Mouse (Mus musculus) heart, adult 18-20 months (tissue): ENCODE measurements around the gene Abcc3. TPM values are rescaled to one million over a fixed set of nuclear protein-coding genes. Genes with fewer than 3 reads are reported as not detected.

Source experiments
- DNase-seq, 2 experiments: peaks; one replicate each; pipeline ENCODE4 v3.0.0; 2021 to 2022; ENCODE audit warnings: mixed read lengths in 1 of 2
- total RNA-seq, 2 experiments: library from RNA; stranded (reverse); gene quantifications; 2 replicates each; pipeline ENCODE4 v1.2.3; 2021

The Abcc3 gene
- total RNA-seq, 2 experiments from 2014 or later, result 1.7 to 1.8 TPM

- no peak for DNase-seq
Observed at GRCm38 (mm10) chr11:94351094-94351493, 41.7 kb downstream of the Abcc3 start.

DNA sequence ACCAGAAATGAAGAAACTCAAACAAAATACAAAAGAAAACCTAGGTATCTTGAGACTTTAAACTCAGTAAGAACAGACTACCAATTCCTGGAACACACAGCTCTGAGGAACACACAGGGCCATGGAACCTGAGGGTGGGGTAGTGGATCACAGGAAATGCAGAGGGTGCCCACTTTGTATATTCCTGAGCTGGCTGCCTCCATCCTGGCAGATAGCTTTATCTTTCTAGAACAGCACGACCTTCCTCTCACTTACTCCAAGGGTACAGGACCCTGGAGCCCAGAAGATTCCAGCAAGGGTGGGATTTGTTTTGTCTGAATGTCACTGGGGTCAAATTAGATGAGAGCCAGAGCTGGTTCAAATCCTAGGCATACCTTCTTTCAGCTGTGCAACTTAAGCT is 42.5 kb downstream of the Abcc3 start:
- DNase-seq, result no peak

DNA sequence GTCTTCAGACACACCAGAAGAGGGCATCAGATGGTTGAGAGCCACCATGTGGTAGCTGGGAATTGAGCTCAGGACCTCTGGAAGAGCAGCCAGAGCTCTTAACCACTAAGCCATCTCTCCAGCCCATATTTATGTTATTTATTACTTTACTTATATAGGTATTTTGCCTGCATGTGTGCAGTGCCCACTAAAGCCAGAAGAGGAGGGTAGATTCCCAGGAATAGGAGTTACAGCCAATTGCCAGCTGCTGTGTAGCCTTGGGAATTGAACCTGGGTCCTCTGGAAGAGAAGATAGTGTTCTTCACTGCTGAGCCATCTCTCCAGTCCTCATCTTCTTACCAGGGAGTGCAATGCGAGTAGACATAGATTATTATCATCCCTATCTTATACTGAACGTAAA is 43.0 kb downstream of the Abcc3 start:
- DNase-seq, result no peak

GRCm38 (mm10) chr11:94347063-94347575 is 45.7 kb downstream of the Abcc3 start:
- no peak for DNase-seq

DNA sequence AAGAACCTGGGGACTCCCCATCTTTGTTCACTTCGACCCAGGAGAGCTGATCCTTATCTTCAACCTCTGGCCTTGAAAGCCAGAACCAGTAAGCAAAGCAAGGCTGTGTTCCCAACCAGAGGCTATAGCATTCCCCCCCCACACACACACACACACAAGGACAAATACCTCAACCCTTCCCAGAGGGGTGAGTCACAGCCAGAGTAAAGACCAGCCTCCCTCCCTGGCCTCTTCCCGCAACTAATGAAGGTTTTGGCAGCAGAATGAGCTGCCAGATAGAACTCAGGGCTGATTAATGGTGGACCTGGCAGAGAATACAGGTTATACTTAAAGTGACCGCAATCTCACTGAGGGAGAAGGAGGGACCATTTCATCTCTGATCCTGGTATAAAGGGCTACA is 46.2 kb downstream of the Abcc3 start:
- peak in 1 of 2 experiments; percentile 30 for DNase-seq

DNA sequence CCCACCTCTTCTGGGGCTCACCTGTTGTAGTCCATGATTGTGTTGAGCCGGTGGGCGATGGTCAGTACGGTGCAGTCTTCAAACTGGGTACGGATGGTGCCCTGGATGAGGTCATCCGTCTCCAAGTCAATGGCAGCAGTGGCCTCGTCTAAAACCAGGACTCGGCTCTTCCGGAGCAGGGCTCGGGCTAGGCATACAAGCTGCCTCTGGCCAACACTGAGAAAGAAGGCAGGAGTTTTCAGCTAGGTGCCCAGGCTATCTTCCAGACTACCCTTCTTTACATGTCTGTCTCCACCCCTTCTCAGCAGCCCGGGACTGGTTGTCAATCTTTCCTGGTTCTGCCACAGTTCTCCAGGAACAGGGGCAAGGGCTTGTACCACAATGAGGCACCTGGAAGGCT is 46.9 kb downstream of the Abcc3 start:
- no peak for DNase-seq

DNA sequence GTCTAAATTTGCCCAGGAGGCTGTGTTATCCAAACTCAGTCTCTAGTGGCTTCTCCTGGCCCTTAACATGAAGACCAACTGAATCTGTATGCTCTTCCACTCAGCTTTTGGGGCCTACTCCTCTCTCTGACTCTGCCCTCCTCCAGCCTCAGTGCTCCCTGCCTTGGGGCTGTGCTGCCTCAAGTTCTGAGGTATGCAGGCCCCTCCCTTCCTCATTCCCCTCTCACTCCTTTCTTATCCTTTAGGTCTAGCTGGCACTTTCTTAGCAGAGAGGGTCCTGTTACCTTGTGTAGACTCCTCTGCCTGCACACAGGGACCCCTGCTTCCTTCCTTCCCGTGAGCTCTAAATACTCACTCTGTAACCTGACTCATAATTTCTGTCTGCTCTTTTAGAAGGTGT is 48.3 kb downstream of the Abcc3 start:
- DNase-seq, result no peak

DNA sequence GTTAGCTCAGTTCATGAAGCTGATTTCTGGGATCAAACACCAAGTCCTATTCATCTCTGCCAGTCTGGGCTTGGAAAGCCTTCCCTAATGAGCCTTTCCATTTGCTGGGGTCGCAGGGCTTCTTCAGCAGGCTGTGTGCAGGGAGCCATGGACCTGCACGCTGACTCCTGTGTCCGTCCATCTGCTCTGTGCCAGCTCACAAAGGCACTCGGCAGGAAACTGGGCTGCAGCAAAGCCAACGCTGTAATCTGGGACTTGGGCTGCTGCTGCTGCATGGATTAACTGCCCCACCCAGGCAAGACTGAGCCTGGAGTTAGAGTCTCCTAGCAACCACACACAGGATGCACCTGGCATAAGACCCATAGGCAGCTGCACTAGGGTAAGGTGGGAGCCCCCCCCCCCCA is 48.8 kb downstream of the Abcc3 start:
- no peak for DNase-seq

DNA sequence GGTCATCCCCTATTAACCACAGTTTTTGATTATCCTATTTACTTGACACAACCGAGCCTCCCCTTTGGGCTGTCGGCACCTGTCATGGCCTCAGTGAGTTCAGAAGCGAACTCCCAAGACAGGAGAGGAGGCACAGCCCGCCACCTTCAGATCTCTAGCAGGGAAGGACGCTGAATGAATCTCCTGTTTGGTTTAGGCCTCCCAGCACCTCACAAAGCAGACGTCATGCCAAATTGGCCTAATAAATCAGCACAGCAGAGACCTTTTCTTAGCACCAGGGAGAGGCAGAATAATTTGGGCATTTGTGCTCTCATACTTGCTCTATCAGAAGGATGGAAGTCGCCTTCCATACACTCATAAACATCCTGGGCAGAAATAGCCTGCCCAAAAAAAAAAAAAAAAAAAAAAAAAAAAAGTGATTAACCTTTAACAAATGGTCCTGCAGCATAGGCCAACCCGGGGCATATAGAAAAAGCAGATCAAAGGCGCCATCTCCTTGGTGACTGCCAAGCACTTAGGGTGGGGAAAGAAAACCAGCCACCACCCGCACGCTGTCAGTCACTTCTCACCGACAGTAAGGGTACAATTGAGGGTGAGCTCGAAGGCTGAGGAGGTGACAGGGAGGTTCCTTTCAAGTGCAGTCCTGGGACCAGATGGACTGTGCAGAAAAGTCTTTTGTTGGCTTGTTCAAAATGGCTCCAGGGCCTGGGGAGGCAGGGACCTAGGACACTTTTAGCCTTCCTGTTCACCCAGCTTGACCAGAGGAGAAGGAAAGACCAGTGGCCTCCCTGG is 50.5 kb downstream of the Abcc3 start:
- no peak for DNase-seq

DNA sequence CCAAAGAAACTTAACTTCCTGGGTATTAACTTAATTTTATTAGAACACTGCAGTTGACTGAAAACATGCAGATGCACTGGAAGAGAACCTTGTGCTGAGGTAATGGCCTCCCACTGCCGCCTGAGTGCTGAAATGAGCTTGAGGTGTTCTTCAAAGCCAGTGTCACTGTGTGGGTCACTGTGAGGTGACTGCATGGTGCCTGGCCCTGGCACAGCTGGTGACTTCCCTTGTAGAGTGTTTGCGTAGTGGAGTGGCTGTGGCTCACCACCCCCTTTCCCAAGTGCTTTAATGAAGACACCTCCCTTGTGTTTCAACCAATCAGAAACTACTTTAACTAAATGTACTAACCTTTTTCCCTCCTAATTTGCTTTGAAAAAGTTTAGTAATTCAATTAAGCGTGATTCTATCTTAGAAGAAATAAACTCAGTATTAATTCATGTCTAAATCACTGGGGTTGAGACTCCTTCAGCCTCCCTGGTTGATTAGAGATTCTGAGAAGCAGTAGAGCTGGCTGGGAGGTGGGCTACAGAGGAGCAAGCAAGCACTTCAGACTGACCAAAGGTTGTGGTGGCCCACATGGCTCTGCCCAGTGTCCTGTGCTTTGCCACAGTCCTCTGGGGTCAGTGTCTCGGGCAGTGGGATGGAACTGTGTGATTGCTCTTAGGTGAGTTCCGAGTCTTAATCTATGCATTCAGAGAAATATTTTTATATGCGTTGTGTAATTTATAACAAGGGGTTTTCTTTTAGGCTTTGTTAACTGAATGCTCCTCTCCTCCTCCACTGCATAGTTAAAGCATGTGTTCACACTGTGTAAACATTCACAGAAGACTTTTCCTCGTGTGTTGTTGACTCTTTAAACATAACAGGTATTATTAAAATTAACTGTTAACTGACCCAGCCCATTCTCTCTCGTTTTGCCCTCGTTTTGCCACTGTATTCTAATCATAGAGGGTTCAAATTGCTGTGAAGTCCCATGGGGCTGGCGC is 51.6 kb downstream of the Abcc3 start:
- no peak for DNase-seq

DNA sequence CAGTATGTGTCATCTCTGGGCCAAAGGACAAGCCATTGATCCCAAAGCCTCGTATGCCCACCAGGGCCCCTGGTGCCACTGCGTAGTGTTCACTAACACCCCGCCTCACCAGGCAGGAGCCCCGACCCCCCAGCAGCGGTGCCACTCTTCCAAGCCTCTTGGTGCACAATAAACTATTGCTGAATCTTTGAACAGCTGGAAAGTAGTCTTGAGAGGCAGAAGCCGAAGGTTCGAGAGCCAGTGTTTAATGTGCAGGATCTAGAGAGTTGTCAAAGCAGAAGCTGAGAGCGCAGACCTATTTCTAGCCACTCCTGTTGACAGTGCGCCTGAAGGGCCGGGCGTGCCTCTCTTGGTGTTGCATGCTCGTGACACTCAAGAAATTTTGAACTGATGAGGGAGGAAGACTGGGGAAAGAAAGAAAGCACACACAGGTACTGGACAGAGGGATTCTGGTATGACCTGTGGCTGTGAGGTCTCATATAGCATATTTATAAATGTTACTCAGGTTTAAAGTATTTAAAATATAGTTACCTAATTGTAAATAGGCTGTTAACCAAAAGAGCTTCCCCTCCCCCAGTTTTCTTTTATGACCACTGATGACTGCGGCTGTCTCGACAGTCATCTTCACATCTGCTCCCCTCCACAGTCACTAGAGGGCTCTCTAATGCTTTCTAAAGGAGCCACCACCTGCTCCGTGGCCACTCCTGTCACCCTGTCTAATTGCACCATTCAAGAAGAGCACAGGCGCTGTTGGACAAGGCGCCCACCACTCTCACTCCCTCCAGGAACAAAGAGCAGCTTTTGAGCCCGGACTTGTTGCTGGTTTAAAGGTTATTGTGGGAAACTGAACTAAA is 52.8 kb downstream of the Abcc3 start:
- peak; percentile 42 to 56 for DNase-seq

DNA sequence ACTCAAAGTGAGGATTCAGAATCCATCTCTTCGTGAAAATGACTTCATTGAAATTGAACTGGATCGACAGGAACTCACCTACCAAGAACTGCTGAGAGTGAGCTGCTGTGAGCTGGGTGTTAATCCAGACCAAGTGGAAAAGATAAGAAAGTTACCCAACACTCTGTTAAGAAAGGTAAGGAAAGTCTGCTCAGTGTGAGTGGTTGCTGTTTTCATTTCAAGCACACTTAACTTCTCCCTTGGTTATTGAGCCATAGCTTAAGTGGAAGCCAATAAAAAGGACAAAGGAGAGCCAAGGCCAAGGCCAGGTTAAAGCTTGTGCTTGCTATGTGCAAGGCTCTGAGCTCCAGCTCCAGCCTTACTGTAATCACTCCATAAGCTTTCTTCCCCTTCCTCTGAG is 54.5 kb downstream of the Abcc3 start:
- no peak for DNase-seq

GRCm38 (mm10) chr11:94336551-94336950 is 56.2 kb downstream of the Abcc3 start:
- DNase-seq, result no peak

GRCm38 (mm10) chr11:94334386-94334968 is 58.3 kb downstream of the Abcc3 start:
- no peak for DNase-seq

GRCm38 (mm10) chr11:94332726-94333125 is 60.1 kb downstream of the Abcc3 start:
- DNase-seq, result no peak

DNA sequence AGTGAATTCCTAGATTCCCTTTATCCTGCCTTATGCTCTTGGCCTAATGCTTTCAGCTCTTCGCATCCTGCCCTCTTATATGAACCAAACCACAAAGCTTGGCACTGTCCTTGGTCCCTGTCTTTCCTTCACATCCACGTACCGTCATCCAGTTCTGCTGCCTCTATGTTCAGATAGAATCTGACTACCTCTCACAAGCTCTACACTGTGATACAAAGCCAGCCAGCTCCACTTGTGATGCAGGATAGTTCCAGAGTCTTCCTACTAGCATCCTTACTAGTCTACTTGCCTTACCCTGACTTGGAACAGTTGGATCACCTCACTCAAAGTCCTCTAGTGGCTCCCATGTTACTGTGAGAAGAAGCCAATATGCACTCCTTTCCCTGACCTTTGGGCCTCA is 62.6 kb downstream of the Abcc3 start:
- no peak for DNase-seq

DNA sequence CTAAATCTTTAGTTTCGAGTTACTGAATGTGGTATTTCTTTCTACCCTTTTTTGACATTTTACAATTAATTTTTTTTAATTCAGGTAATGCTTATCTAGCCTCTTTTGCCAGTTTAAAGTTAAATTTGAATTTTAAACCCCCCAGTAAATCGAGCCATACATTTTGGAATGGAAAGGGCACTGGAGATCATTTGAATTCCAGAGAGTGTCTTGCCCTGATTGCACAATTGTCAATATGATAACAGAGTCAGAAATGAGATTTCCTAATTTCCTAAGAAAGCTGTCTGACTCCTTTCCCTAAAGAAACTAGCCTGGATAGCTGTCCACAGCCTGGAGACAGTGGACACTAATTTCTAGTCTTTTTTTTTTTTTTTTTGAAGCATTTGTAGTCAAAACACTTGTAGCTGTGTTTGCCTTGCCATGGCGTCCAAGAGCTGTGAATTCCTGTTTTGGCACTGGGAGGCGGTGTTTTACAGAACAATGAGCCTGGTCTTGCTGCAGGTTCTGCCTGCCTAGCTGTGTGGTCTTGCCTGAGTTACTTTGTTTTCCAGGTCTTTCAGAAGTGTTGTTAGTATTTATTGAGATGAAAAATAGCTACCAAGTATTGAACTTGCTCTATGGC is 63.4 kb downstream of the Abcc3 start:
- peak; percentile 55 to 65 for DNase-seq

DNA sequence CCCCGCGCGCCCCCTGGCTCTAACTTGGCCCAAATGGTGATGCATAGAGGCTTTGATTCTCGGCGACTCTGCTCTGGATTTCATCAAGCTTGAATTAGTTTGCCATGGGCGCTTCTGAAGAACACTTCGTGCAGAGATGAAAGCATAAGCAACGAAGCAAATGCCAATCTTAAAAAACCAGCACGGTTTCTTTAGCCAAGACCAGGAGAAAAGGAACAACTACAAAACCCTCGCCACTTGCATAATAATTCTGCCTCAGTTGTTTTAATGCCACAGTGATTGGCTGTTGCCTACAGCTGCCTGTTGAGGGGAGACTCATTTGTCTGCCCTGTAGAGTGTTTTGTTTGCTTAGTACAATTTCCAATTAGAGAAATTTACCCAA is 64.2 kb downstream of the Abcc3 start:
- DNase-seq, result peak in 1 of 2 experiments; percentile 42

- DNase-seq, result peak; percentile 96 to 97
Observed at GRCm38 (mm10) chr11:94327693-94328643, 64.8 kb downstream of the Abcc3 start, which contains the start of gene Ankrd40. Gene Ankrd40, plus strand, starts transcription at chr11:94328001.

DNA sequence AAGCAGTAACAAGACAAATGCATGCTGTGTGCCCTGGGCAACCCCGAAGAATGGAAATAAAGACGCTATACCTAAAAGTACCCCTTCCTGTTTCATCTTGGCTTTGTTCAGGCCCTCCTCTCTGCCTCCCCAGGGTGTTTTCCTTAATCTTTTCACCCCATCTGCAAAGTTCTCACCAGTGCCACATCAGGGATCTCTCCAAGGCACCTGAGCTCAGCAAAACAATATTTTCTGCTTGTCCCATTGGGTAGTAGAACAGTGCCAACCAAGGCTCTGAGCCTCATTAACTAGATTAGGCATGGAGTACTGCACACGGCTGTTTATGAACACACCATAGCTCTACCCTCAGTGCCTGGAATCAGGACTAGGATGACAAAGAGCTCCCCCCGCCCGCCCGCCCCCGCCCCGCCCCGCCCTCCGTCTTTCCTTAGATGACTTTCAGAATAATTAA is 65.8 kb downstream of the Abcc3 start:
- DNase-seq, result peak; percentile 15 to 60
